Mouse (Mus musculus): Measurements from ENCODE around the gene Jund.

Gene Jund

DNA sequence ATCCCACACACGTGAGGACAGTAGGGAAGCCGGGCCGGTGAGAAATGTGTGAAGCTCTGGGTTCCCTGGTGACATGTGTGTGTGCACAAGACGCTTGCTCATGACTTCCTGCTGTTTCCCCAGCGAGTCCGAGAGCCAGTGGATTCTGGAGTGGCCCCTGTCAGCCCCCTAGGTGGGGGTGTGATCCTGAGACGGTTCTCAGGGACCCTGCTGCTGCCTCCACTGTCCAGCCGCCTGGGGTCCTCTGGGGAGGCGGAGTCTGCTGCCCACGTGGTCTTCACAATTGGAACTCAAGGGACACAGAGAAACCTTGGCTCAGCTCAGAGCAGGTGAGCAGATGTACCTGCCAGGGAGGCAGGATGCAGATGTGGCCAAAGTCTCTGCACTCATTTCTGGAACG is 28.0 kb downstream of the Jund start:
- DNase-seq (ENCODE audit: low read depth, low spot score), result no peak

DNA sequence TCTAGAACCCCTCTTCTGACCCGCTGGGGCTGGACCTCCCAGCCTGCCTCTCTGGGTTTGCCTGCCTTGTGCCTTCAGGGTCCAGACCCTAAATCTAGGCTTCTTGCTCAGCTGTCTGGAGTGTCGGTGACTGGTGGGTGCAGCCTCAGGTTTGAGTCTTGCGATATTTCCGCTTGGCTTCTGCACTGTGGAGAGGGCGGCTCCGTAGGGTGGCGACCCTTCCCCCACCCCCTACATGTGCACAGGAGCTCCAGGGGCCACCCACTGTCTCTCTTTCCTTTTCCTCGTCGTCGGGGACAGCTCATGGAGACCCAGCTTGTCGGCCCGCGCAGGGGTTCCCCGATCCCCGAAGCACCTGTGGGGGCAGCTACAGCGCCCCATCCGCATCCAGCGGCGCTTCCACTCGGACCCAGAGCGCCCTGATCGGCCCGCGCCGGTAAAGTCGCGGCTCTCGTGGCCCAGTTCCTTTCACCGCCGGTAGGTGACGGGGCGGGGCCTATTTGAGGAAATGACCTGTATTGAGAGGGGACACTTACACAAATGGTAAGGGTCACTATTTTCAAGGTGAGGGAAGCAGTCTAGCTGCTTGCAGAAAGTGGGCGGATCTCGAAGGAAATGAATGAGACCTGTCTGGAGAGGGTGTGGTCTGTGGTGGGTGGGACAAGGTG is 31.2 kb downstream of the Jund start:
- DNase-seq (ENCODE audit: low read depth, low spot score), result peak; percentile 84

DNA sequence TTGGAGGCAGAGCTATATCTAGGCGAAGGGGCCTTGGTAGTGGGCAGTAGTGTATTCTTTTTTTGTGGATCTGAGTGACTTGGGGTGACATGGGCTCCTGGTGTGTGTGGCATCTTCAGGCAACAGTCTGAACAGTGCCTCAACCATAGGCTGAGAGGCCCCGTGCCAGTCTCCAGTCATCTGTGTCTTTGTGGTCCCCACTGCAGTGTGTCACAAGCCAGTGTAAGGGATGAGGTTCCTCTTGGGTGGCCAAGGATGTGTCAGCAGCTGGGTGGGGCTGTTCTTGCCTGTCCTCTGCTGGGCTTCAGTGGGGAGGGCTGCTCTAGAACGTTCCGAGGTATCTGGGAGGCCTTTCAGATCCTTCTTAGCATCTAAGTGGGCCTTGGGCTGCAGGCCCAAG is 32.2 kb downstream of the Jund start:
- no peak for DNase-seq (ENCODE audit: low read depth, low spot score)

DNA sequence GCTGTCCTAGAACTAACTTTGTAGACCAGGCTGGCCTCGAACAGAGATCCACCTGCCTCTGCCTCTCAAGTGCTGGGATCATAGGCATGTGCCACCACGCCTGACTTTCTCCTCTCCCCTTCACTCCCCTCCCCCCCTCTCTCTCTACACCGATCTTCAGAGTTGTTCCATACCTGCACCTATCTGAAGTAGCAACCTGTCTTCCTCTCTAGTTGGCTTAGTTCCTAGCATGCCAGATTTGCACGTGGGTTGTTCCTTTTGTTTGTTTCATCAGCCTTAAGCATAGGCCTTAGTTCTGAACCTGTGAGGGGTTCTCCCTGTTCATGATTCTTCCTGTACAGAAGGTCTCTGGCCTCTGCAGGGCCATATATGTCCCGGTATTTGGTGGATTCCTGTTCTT is 39.0 kb downstream of the Jund start:
- DNase-seq (ENCODE audit: low read depth, low spot score), result no peak

DNA sequence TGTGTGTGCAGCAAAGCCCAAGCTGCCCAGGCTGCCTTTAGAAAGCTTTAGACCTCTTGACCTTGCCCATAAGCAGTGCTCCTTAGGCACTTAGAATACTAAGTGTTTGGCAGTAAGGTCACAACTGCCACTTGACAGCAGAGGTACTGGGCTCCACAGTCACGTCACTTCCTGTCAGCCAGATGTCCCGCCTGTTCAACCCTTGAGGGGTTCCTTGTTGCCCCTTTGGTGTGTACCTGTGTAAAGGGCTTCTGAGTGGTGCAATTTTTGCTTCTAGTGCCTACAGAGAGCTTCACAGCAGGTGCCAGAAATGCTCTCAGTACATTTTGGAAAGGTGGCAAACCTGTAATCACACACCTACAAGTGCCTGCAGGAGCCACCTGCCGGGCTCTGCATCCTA is 39.5 kb downstream of the Jund start:
- no peak for DNase-seq (ENCODE audit: low read depth, low spot score)

DNA sequence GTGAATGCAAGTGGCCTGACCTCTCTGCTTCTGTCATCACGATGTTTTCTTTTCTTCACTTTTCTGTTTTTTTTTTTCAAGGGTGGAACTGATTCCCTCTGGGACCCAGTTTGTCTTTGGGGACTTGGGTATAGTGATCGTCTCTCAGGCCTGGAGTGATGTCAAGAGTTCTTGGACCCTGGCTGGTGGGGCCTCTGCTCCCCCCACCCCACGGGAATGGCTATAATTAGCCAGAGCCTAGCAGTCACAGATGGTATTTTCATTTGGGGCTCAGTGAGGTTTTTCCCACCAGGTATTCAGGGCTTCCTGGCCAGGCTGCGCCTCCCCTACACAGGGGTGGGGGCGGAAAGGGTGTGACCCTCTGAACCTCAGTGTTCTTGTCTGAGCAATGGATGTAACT is 42.9 kb downstream of the Jund start:
- no peak for DNase-seq (ENCODE audit: low read depth, low spot score)

DNA sequence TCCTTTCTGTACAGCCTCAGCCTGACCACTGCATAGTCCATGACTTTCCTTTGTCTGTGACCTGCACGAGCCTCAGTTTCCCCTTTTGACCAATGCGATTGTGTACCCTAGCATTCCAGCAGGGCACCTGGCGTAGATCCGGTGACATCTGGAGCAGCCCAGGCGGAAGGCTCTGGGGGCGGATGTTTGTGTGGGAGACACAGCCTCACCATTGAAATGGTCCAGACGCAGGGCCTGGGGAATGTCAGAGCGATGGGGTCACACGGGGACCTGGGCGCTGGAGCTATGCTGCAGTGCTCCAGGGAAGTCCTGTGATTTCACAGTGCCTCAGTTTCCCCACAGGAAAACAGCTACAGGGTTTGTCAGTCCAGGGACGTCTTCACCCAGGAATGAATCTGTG is 43.4 kb downstream of the Jund start:
- no peak for DNase-seq (ENCODE audit: low read depth, low spot score)

DNA sequence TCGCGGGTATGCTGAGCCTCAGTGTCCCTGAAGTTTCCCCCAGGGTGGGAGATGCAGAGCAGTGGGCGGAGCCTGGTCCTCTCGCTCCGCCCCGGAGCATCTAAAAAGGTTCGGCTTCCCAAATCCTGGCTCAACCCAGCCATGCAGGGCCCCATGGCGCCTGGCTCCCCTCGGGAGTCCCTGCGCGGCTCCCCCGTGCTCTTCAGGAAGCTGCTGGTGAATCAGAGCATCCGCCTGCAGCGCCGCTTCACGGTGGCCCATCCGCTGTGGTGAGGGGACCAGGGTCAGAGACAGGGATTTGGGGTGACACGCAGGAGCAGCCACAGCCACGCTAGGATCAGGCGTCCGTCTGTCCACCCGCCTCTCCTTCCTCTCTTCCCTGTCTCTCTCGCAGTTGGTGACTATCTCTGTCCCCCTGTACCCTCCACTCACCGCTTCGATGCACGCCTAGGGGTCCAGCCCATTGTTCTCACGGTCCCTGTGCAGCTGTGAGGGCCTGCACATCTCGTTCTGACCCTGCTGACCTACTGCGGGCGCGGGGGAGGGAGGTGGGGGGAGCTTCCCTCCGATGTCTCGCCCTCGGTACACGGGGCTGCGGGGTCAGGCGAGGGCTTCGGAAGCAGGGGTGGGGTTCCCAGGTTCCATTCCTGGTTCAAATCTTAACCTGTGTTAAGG is 44.4 kb downstream of the Jund start:
- DNase-seq (ENCODE audit: low read depth, low spot score), result no peak

GRCm38 (mm10) chr8:70743656-70744590 is 45.2 kb downstream of the Jund start:
- DNase-seq (ENCODE audit: low read depth, low spot score), result no peak

DNA sequence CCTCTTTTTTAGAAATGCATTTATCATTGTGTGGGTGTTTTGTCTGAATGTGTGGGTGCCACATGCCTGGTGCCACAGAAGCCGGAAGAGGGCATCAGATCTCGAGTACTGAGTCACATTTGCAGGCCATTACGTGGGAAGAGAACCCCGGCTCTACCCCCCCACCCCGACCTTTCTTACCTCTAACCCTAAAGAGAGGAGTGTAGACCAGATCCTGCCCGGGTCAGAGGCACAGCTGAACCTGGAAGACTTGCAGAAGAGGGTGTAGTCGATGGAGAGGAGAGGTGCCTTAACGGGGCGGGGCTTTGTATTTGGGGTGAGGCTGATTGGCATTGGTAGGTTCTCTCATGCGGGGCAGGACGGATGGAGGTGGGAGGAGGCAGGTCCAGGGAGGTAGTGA is 46.1 kb downstream of the Jund start:
- DNase-seq (ENCODE audit: low read depth, low spot score), result no peak

DNA sequence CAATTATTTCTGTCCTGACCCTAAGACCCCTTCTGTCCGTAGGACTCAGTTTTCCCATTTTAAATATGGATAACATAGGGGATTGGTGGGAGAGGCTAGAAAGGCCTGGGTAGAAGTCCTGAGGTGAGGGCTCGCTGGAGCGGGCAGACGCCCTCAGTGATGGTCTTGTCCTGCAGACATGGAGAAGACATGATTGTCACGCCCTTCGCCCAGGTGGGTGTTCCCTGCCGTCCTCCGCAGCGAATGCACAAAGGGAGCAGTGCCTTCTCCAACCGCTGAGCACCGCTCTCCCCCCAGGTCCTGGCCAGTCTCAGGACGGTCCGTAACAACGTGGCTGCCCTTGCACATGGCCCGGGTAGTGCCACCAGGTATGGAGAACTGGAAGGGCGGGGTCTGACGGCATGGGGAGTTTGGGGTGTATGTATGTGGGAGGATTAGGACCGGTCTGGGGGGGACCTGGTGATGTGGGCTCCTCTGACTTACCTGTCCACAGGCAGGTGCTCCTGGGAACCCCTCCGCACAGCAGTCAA is 47.0 kb downstream of the Jund start:
- no peak for DNase-seq (ENCODE audit: low read depth, low spot score)

- no peak for DNase-seq (ENCODE audit: low read depth, low spot score)
Observed at GRCm38 (mm10) chr8:70746676-70747075, 47.9 kb downstream of the Jund start.

DNA sequence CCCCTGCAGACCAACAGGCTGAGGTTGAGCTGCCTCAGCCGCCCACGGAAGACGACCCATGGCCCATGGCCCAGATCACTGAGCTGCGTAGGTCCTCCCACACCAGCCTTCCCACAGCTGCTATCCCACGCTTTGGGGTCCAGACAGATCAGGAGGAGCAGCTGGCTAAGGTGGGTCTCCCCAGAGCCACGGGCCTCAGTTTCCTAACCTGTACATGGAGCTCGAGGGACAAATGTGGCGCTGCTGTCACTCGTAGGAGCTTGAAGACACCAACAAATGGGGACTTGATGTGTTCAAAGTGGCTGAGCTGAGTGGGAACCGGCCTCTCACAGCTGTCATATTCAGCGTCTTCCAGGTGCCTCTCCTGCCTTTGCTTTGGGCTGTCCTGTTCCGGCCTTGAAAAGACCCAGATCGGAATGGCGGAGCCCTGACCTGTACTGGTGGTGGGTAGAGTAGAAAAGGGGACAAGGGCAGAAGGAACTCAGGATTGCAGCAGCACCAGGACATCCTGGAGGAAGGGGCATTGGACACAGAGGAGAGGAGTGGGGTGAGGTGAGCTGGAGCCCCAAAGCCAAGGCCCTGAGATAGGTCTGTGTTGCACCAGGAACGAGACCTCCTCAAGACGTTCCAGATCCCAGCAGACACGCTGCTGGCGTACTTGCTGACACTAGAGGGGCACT is 48.6 kb downstream of the Jund start:
- DNase-seq (ENCODE audit: low read depth, low spot score), result no peak

DNA sequence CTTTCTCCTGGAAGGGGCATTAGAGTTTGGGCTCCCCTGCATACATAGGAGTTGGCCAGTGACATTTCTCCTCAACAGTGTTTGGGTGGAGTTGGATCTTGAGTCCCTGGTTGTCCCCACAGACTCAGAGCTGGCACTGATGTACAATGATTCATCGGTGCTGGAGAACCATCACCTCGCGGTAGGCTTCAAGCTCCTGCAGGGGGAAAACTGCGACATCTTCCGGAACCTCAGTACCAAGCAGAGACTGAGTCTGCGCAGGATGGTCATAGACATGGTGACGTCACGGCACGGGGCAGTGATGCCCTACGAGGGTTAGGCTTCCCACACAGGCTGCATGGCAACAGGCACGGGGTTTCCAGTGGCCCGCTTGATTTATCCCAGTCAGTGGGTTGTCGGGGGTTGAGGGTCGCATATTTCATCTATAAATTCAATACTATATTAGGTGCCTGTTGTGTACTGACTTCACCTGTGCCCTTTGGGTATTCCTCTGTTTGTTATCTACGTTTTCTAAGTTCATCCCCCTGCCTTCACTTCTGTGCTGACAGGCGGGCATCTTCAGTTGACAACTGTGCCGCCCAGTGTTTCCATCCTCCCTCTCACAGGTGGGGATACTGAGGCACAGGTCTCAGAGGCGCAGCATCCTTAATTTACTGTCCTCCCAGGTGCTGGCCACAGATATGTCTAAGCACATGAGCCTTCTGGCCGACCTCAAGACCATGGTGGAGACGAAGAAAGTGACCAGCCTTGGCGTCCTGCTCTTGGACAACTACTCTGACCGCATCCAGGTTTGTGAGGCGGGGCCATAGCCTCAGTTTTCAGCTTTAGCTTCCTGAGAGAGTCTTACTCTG is 49.7 kb downstream of the Jund start:
- DNase-seq (ENCODE audit: low read depth, low spot score), result no peak

DNA sequence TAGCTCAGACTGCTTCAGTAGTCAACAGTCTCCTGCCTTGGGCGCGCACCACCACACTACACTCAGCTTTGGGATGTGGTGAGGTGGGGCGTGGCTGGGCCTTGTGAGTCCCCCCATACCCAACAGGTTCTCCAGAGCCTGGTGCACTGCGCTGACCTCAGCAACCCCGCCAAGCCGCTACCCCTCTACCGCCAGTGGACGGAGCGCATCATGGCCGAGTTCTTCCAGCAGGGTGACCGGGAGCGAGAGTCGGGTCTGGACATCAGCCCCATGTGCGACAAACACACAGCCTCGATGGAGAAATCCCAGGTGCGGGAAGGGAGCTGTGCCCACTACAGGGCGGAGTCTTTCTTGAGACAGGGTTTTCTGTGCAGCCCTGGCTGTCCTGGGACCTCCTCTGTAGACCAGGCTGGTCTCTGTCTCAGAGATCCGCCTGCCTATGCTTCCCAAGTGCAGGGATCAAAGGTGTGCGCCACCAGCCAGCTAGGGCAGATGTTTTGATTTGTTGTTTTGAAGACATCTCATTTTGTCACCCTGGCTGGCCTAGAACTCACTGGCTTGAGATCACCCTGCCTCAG is 50.4 kb downstream of the Jund start:
- DNase-seq (ENCODE audit: low read depth, low spot score), result no peak

All from ZHBTc4 (cell line).